Mouse (Mus musculus) thymus, adult 2 months (tissue): ENCODE results near the gene Adck2.

Experiments
- CTCF ChIP-seq: fragments of 200-500 bp; IDR thresholded peaks from 2 replicates; pipeline ENCODE4 v1.5.1; 2012; ENCODE audit warnings: mild to moderate bottlenecking, control low read depth, low read length, moderate library complexity, borderline replicate concordance; ENCODE audit not compliant: control insufficient read depth, poor library complexity, insufficient read depth; ENCODE audit errors: extremely low read depth
- POLR2A ChIP-seq: fragments of 200-500 bp; IDR thresholded peaks from 2 replicates; pipeline ENCODE4 v1.6.1; 2012; ENCODE audit warnings: mild to moderate bottlenecking, low read length, control low read depth, moderate library complexity; ENCODE audit not compliant: control insufficient read depth, poor library complexity, insufficient read depth; ENCODE audit errors: extremely low read depth

DNA sequence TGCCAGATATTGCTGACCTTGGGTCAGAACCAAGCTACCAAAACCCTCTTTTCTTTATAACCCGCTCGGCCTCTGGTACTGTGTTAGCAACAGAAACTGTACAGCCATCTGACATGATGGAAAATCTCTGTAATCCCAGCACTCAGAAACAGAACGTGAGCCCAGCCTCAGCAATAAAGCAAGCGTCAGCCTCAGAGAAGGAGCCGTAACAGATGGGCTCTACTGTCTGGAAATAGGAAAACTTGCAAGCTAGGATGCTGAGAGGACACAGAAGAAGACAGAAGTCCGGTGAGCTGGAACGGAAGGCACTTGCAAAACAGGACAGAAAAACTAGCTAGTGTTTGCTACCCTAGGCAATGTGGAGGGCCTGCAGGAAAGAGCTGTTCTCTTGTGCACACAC, 28.2 kb upstream of the Adck2 start:
- TF ChIP-seq POLR2A (no peak), CTCF (no peak)
